Mouse (Mus musculus): ENCODE results near the gene Zfp281. TPM values are rescaled to one million over a fixed set of nuclear protein-coding genes. Genes with fewer than 3 reads are reported as not detected.

The Zfp281 gene
- polyA plus RNA-seq, 1 experiment from 2014 or later = 19.0 TPM

- ATAC-seq (replicated peaks; ENCODE audit: low FRiP score, low read depth) (no peak), DNase-seq (ENCODE audit: low spot score) (no peak)
- Histone ChIP-seq H3K4me2 (ENCODE audit: low read length) (no peak overlapping the region), H3K36me3 (ENCODE audit: insufficient read depth, low read length) (no peaks in the 10 kb centered on the region), H3K9ac (ENCODE audit: low read depth, low read length) (no peak overlapping the region), H3K27me3 (ENCODE audit: insufficient read depth, low read length) (no peaks in the 10 kb centered on the region), H3K9me3 (replicated peaks; ENCODE audit: low read length) (no peaks in the 10 kb centered on the region), H3K4me3 (replicated peaks; ENCODE audit: low read depth, low read length) (no peak overlapping the region), H3K4me1 (replicated peaks; ENCODE audit: insufficient read depth, low read length) (no peaks in the 10 kb centered on the region), H3K27ac (no peak overlapping the region)
- TF ChIP-seq CTCF (IDR thresholded peaks at IDR 0.05; ENCODE audit: low read depth) = no peak
- WGBS = 95% methylated on average over 6 of the region's 6 CpGs
These were observed 12.2 kb downstream of the Zfp281 start for GRCm38 (mm10) chr1:136636946-136637345.

- Histone ChIP-seq H3K9ac (ENCODE audit: low read depth, low read length) (no peak overlapping the region), H3K9me3 (replicated peaks; ENCODE audit: low read length) (no peaks in the 10 kb centered on the region), H3K4me2 (ENCODE audit: low read length) (no peak overlapping the region), H3K36me3 (ENCODE audit: insufficient read depth, low read length) (no peaks in the 10 kb centered on the region), H3K4me3 (replicated peaks; ENCODE audit: low read depth, low read length) (no peak overlapping the region), H3K27ac (no peak overlapping the region), H3K27me3 (ENCODE audit: insufficient read depth, low read length) (no peaks in the 10 kb centered on the region), H3K4me1 (replicated peaks; ENCODE audit: insufficient read depth, low read length) (no peaks in the 10 kb centered on the region)
- DNase-seq (ENCODE audit: low spot score) (no peak), ATAC-seq (replicated peaks; ENCODE audit: low FRiP score, low read depth) (no peak)
- WGBS = 92% methylated on average over 4 of the region's 4 CpGs
- TF ChIP-seq CTCF (IDR thresholded peaks at IDR 0.05; ENCODE audit: low read depth) = no peak
These were observed 13.0 kb downstream of the Zfp281 start for GRCm38 (mm10) chr1:136637696-136638095.

GRCm38 (mm10) chr1:136638211-136638610 is 13.5 kb downstream of the Zfp281 start:
- Histone ChIP-seq H3K9me3 (replicated peaks; ENCODE audit: low read length) (no peaks in the 10 kb centered on the region), H3K27ac (no peak overlapping the region), H3K4me1 (replicated peaks; ENCODE audit: insufficient read depth, low read length) (no peaks in the 10 kb centered on the region), H3K27me3 (ENCODE audit: insufficient read depth, low read length) (no peaks in the 10 kb centered on the region), H3K4me3 (replicated peaks; ENCODE audit: low read depth, low read length) (no peak overlapping the region), H3K4me2 (ENCODE audit: low read length) (no peak overlapping the region), H3K9ac (ENCODE audit: low read depth, low read length) (no peak overlapping the region), H3K36me3 (ENCODE audit: insufficient read depth, low read length) (no peaks in the 10 kb centered on the region)
- 85% methylated on average over 7 of the region's 7 CpGs for WGBS
- no peak for TF ChIP-seq CTCF (IDR thresholded peaks at IDR 0.05; ENCODE audit: low read depth)
- DNase-seq (ENCODE audit: low spot score) (no peak), ATAC-seq (replicated peaks; ENCODE audit: low FRiP score, low read depth) (no peak)

- Histone ChIP-seq H3K36me3 (ENCODE audit: insufficient read depth, low read length) (no peaks in the 10 kb centered on the region), H3K4me3 (replicated peaks; ENCODE audit: low read depth, low read length) (no peak overlapping the region), H3K27me3 (ENCODE audit: insufficient read depth, low read length) (no peaks in the 10 kb centered on the region), H3K9ac (ENCODE audit: low read depth, low read length) (no peak overlapping the region), H3K27ac (no peak overlapping the region), H3K4me2 (ENCODE audit: low read length) (no peak overlapping the region), H3K9me3 (replicated peaks; ENCODE audit: low read length) (no peaks in the 10 kb centered on the region), H3K4me1 (replicated peaks; ENCODE audit: insufficient read depth, low read length) (no peaks in the 10 kb centered on the region)
- no peak for TF ChIP-seq CTCF (IDR thresholded peaks at IDR 0.05; ENCODE audit: low read depth)
- 78% methylated on average over 5 of the region's 5 CpGs for WGBS
- ATAC-seq (replicated peaks; ENCODE audit: low FRiP score, low read depth) (no peak), DNase-seq (ENCODE audit: low spot score) (no peak)
These were observed 14.0 kb downstream of the Zfp281 start for GRCm38 (mm10) chr1:136638699-136639098.

GRCm38 (mm10) chr1:136639221-136639620 is 14.5 kb downstream of the Zfp281 start:
- Histone ChIP-seq H3K4me3 (replicated peaks; ENCODE audit: low read depth, low read length) (no peak overlapping the region), H3K27me3 (ENCODE audit: insufficient read depth, low read length) (no peaks in the 10 kb centered on the region), H3K9ac (ENCODE audit: low read depth, low read length) (no peak overlapping the region), H3K4me2 (ENCODE audit: low read length) (no peak overlapping the region), H3K27ac (no peak overlapping the region), H3K9me3 (replicated peaks; ENCODE audit: low read length) (no peaks in the 10 kb centered on the region), H3K36me3 (ENCODE audit: insufficient read depth, low read length) (no peaks in the 10 kb centered on the region), H3K4me1 (replicated peaks; ENCODE audit: insufficient read depth, low read length) (no peaks in the 10 kb centered on the region)
- TF ChIP-seq CTCF (IDR thresholded peaks at IDR 0.05; ENCODE audit: low read depth) = no peak
- 64% methylated on average over 2 of the region's 2 CpGs for WGBS
- ATAC-seq (replicated peaks; ENCODE audit: low FRiP score, low read depth) (no peak), DNase-seq (ENCODE audit: low spot score) (no peak)

- no peak overlapping the region for H3K4me2 ChIP-seq (ENCODE audit: low read length)
- H3K9ac ChIP-seq (ENCODE audit: low read depth, low read length) = no peak overlapping the region
- ATAC-seq (replicated peaks; ENCODE audit: low FRiP score, low read depth) = no peak
- no peaks in the 10 kb centered on the region for H3K9me3 ChIP-seq (replicated peaks; ENCODE audit: low read length)
- DNase-seq (ENCODE audit: low spot score) = no peak
- no peaks in the 10 kb centered on the region for H3K4me1 ChIP-seq (replicated peaks; ENCODE audit: insufficient read depth, low read length)
- H3K36me3 ChIP-seq (ENCODE audit: insufficient read depth, low read length) = no peaks in the 10 kb centered on the region
- no peak overlapping the region for H3K27ac ChIP-seq
- H3K4me3 ChIP-seq (replicated peaks; ENCODE audit: low read depth, low read length) = no peak overlapping the region
- H3K27me3 ChIP-seq (ENCODE audit: insufficient read depth, low read length) = no peaks in the 10 kb centered on the region
- WGBS = 77% methylated on average over 3 of the region's 3 CpGs
- TF ChIP-seq CTCF (IDR thresholded peaks at IDR 0.05; ENCODE audit: low read depth) = no peak
These were observed 18.0 kb downstream of the Zfp281 start for GRCm38 (mm10) chr1:136642701-136643100.

- no peak overlapping the region for H3K9ac ChIP-seq (ENCODE audit: low read depth, low read length)
- DNase-seq (ENCODE audit: low spot score) (no peak), ATAC-seq (replicated peaks; ENCODE audit: low FRiP score, low read depth) (no peak)
- TF ChIP-seq CTCF (IDR thresholded peaks at IDR 0.05; ENCODE audit: low read depth) = no peak
- no peaks in the 10 kb centered on the region for H3K27me3 ChIP-seq (ENCODE audit: insufficient read depth, low read length)
- H3K36me3 ChIP-seq (ENCODE audit: insufficient read depth, low read length) = no peaks in the 10 kb centered on the region
- WGBS = 40% methylated on average over 4 of the region's 4 CpGs
- H3K27ac ChIP-seq = no peak overlapping the region
- H3K4me3 ChIP-seq (replicated peaks; ENCODE audit: low read depth, low read length) = no peak overlapping the region
- no peaks in the 10 kb centered on the region for H3K9me3 ChIP-seq (replicated peaks; ENCODE audit: low read length)
- H3K4me2 ChIP-seq (ENCODE audit: low read length) = no peak overlapping the region
- H3K4me1 ChIP-seq (replicated peaks; ENCODE audit: insufficient read depth, low read length) = no peaks in the 10 kb centered on the region
These were observed 19.8 kb downstream of the Zfp281 start for GRCm38 (mm10) chr1:136644486-136644885.

All from kidney, postnatal 0 days (tissue).